In the genomic region with DNA sequence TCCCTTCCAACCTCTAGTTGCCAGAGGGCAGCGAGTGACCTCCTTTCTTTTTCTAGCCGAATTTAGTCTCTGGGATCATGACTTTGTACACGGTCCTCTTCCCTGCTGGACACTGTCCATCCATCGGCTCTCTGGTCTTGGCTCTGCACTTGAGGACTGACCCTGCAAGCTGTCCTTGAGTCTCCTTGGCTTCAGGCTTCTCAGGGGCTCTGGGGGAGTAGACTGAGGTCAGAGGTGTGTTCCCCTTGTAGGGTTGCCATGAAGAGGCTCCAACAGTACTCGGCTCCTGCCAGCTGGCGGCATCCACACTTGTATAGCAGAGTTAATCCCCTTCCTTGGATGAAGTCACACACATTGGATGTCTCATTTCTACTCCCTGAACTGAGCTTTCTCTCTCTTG, we compare ENCODE assay signal across 12 mouse cellular contexts. TPM values are rescaled to one million over a fixed set of nuclear protein-coding genes. Genes with fewer than 3 reads are reported as not detected.
DNase-seq lines count a peak whose midpoint lies in the region.
"Had no signal": no experiment of that assay in that cellular context is flagged by ENCODE, and none has a peak within 500 bp of the region (broad histone marks: within the 10 kb centered on the region; RNA-seq: fewer than 3 reads in every experiment).

No protein-coding gene starts in this region.

- intact Hi-C loops in heart, postnatal 25 days (cut with DNase I): loop anchor here (2.0 kb wide), 1 partner anchor 15 kb away; the partner anchor contains the start of gene Csrnp1

- DNase-seq in gastrocnemius, adult 18-20 months (ENCODE audit: low spot score): peak; percentile 69
- no peak for DNase-seq in gastrocnemius, postnatal 10 days
- DNase-seq in testis, postnatal 10 days (ENCODE audit: low spot score): peak; percentile 68
- no peak for DNase-seq in testis, postnatal 14 days (ENCODE audit: low spot score)
- DNase-seq in heart, postnatal 25 days (ENCODE audit: low spot score): peak; percentile 54
- DNase-seq in right cerebral cortex, postnatal 36 days (ENCODE audit: low spot score in 2 of 2): no peak
- no peak for DNase-seq in layer of hippocampus, postnatal 25 days (ENCODE audit: extremely low spot score in 1 of 2, low spot score in 1 of 2)
- DNase-seq: adrenal gland, postnatal 36 days; B cell, adult 2 months; cerebellum, adult 9-10 months; lung, postnatal 10 days; thymus, postnatal 36 days had no signal

RNA-seq across cellular contexts. Expression of gene Csrnp1, which starts 15.2 kb away (rescaled TPM):
- 10 to 100 TPM; 11.4 to 27.0 TPM for total RNA-seq in gastrocnemius, adult 18-20 months (2021)
- 1 to 10 TPM; 2.6 to 3.4 TPM for total RNA-seq in gastrocnemius, postnatal 10 days (2021)
- total RNA-seq in heart, postnatal 25 days (2021): 10 to 100 TPM in 1 of 2 experiments, 1 to 10 TPM in 1; 10.0 to 13.3 TPM
- 10 to 100 TPM; 14.5 to 15.9 TPM for total RNA-seq in layer of hippocampus, postnatal 25 days (2021)

RNA-seq across cellular contexts. Expression of gene Xirp1, which starts 23.8 kb away (rescaled TPM):
- 100 to 1,000 TPM in 1 of 2 experiments, 10 to 100 TPM in 1; 81.3 to 590 TPM for total RNA-seq in gastrocnemius, adult 18-20 months (2021)
- total RNA-seq in gastrocnemius, postnatal 10 days (2021): 10 to 100 TPM; 58.2 to 84.6 TPM
- total RNA-seq in heart, postnatal 25 days (2021): 100 to 1,000 TPM; 125 to 136 TPM
- total RNA-seq in layer of hippocampus, postnatal 25 days (2021): under 1 TPM; 0.07 to 0.19 TPM

Comparison
In these comparisons a context has a peak if more than half of its experiments do, and no peak if none do; other contexts are left out.
1. DNase-seq: peak in gastrocnemius, adult 18-20 months (single experiment), testis, postnatal 10 days (single experiment) and heart, postnatal 25 days (single experiment); none in gastrocnemius, postnatal 10 days (single experiment), testis, postnatal 14 days (single experiment), right cerebral cortex, postnatal 36 days (0 of 2) and layer of hippocampus, postnatal 25 days (0 of 2).
2. RNA of gene Xirp1, which starts 23.8 kb away (total RNA-seq): 81.3 to 590 TPM in gastrocnemius, adult 18-20 months, 125 to 136 TPM in heart, postnatal 25 days and 58.2 to 84.6 TPM in gastrocnemius, postnatal 10 days; 0.07 to 0.19 TPM in layer of hippocampus, postnatal 25 days; every median in the first group is over 10 times any median in the second.